In genomic region chr17:34934031-34934430, GRCm38 (mm10) we compare ENCODE assay signal across 11 mouse cellular contexts. TPM values are rescaled to one million over a fixed set of nuclear protein-coding genes. Genes with fewer than 3 reads are reported as not detected.
DNase-seq lines count a peak whose midpoint lies in the region; ATAC-seq and TF ChIP-seq lines count a peak whose summit lies in the region.
"Had no signal": no experiment of that assay in that cellular context is flagged by ENCODE, and none has a peak within 500 bp of the region (broad histone marks: within the 10 kb centered on the region; RNA-seq: fewer than 3 reads in every experiment).

No protein-coding gene starts in this region.

- no peak for TF ChIP-seq CTCF in intestine, postnatal 0 days (IDR thresholded peaks at IDR 0.05; ENCODE audit: low read depth)

- H3K27me3 ChIP-seq in lung, embryonic 15.5 days: no peaks in the 10 kb centered on the region
- no peaks in the 10 kb centered on the region for H3K27me3 ChIP-seq in intestine, postnatal 0 days (replicated peaks; ENCODE audit: control insufficient read depth, insufficient read depth, low read length)
- H3K27me3 ChIP-seq in liver, embryonic 13.5 days: no peaks in the 10 kb centered on the region
- H3K27me3 ChIP-seq: neural tube, embryonic 13.5 days had no signal

- H3K4me2 ChIP-seq in lung, embryonic 15.5 days: peak overlapping the region; percentile 1; the same call in 1 of the 2 replicates
- H3K4me2 ChIP-seq in intestine, postnatal 0 days (replicated peaks; ENCODE audit: low read depth): peak overlapping the region; percentile 95
- H3K4me2 ChIP-seq in liver, embryonic 13.5 days: peak overlapping the region; percentile 12; the same call in 1 of the 2 replicates
- H3K4me2 ChIP-seq: neural tube, embryonic 13.5 days had no signal

- no peaks in the 10 kb centered on the region for H3K36me3 ChIP-seq in lung, embryonic 15.5 days
- H3K36me3 ChIP-seq in intestine, postnatal 0 days (ENCODE audit: control insufficient read depth, insufficient read depth): peaks cover 31% of the 10 kb centered on the region
- H3K36me3 ChIP-seq in liver, embryonic 13.5 days: peaks cover 6% of the 10 kb centered on the region; the same call in 1 of the 2 replicates

- 74% methylated on average over 24 of the region's 24 CpGs for WGBS in lung, embryonic 15.5 days
- WGBS in intestine, postnatal 0 days: 62% methylated on average over 24 of the region's 24 CpGs
- 79% methylated on average over 24 of the region's 24 CpGs for WGBS in liver, embryonic 13.5 days (ENCODE audit: insufficient replicate concordance)

- H3K4me1 ChIP-seq in lung, embryonic 15.5 days: peaks cover 8% of the 10 kb centered on the region
- H3K4me1 ChIP-seq in intestine, postnatal 0 days (replicated peaks; ENCODE audit: control insufficient read depth, insufficient read depth, low read length): no peaks in the 10 kb centered on the region
- peaks cover 53% of the 10 kb centered on the region for H3K4me1 ChIP-seq in liver, embryonic 13.5 days (replicated peaks)

- H3K9me3 ChIP-seq in lung, embryonic 15.5 days: no peaks in the 10 kb centered on the region
- no peaks in the 10 kb centered on the region for H3K9me3 ChIP-seq in intestine, postnatal 0 days (ENCODE audit: control insufficient read depth)
- H3K9me3 ChIP-seq in liver, embryonic 13.5 days (replicated peaks): no peaks in the 10 kb centered on the region
- H3K9me3 ChIP-seq: neural tube, embryonic 13.5 days had no signal

- no peak for ATAC-seq in lung, embryonic 15.5 days (ENCODE audit: borderline replicate concordance, extremely low read depth, low FRiP score, low TSS enrichment)
- ATAC-seq in intestine, postnatal 0 days: no peak
- ATAC-seq in liver, embryonic 13.5 days (ENCODE audit: low read depth): no peak

- H3K4me3 ChIP-seq in lung, embryonic 15.5 days: no peak overlapping the region
- peak overlapping the region; percentile 23 for H3K4me3 ChIP-seq in intestine, postnatal 0 days (ENCODE audit: low read depth, low read length)
- H3K4me3 ChIP-seq in liver, embryonic 13.5 days (replicated peaks): no peak overlapping the region
- H3K4me3 ChIP-seq: neural tube, embryonic 13.5 days had no signal

- DNase-seq in embryo, embryonic 10 days (ENCODE audit: low spot score): peak; percentile 20
- no peak for DNase-seq in embryo, embryonic 10.5 days (ENCODE audit: low spot score)
- no peak for DNase-seq in lung, adult 18-20 months
- no peak for DNase-seq in liver, embryonic 13.5 days
- DNase-seq in adrenal gland, postnatal 10 days: no peak
- no peak for DNase-seq in thymus, postnatal 0 days (ENCODE audit: low spot score)

- no peak overlapping the region for H3K27ac ChIP-seq in lung, embryonic 15.5 days
- H3K27ac ChIP-seq in intestine, postnatal 0 days (ENCODE audit: low read depth, low read length): no peak overlapping the region
- no peak overlapping the region for H3K27ac ChIP-seq in liver, embryonic 13.5 days
- H3K27ac ChIP-seq: neural tube, embryonic 13.5 days had no signal

- H3K9ac ChIP-seq in lung, embryonic 15.5 days: no peak overlapping the region
- peak overlapping the region; percentile 2; the same call in 1 of the 2 replicates for H3K9ac ChIP-seq in intestine, postnatal 0 days (ENCODE audit: low read depth, low read length)
- H3K9ac ChIP-seq in liver, embryonic 13.5 days: no peak overlapping the region
- H3K9ac ChIP-seq: neural tube, embryonic 13.5 days had no signal

RNA-seq across cellular contexts. Expression of gene Neu1, which starts 3.0 kb away (rescaled TPM):
- 17.3 and 17.9 TPM in 2 replicates for polyA plus RNA-seq in lung, embryonic 15.5 days (2015; fragmentation: Nextera tagmentation; extraction: Ambion mirVana)
- 522 and 580 TPM in 2 replicates for polyA plus RNA-seq in intestine, postnatal 0 days (2015; fragmentation: Nextera tagmentation; extraction: Ambion mirVana)
- polyA plus RNA-seq in liver, embryonic 13.5 days (2015; fragmentation: Nextera tagmentation; extraction: Ambion mirVana): 14.2 and 15.2 TPM in 2 replicates
- total RNA-seq in adrenal gland, postnatal 10 days (2021): 10 to 100 TPM; 18.6 to 24.2 TPM
- polyA plus RNA-seq in thymus, postnatal 0 days (2015; fragmentation: Nextera tagmentation; extraction: Ambion mirVana): 25.7 and 28.2 TPM in 2 replicates

RNA-seq across cellular contexts. Expression of gene Slc44a4, which starts 19.8 kb away (rescaled TPM):
- polyA plus RNA-seq in lung, embryonic 15.5 days (2015; fragmentation: Nextera tagmentation; extraction: Ambion mirVana): 0.94 and 1.5 TPM in 2 replicates
- 119 and 128 TPM in 2 replicates for polyA plus RNA-seq in intestine, postnatal 0 days (2015; fragmentation: Nextera tagmentation; extraction: Ambion mirVana)
- 1.5 TPM in 2 replicates for polyA plus RNA-seq in liver, embryonic 13.5 days (2015; fragmentation: Nextera tagmentation; extraction: Ambion mirVana)
- total RNA-seq in adrenal gland, postnatal 10 days (2021): 1 to 10 TPM in 1 of 2 experiments, under 1 TPM in 1; 1.00 to 1.2 TPM
- polyA plus RNA-seq in thymus, postnatal 0 days (2015; fragmentation: Nextera tagmentation; extraction: Ambion mirVana): 0.57 and 0.81 TPM in 2 replicates
- total RNA-seq: gastrocnemius, postnatal 4 days had no signal
- polyA plus RNA-seq: neural tube, embryonic 13.5 days had no signal

RNA-seq across cellular contexts. Expression of gene Hspa1b, which starts 25.0 kb away (rescaled TPM):
- 0.15 and 0.26 TPM in 2 replicates for polyA plus RNA-seq in lung, embryonic 15.5 days (2015; fragmentation: Nextera tagmentation; extraction: Ambion mirVana)
- 0.64 and 1.1 TPM in 2 replicates for polyA plus RNA-seq in intestine, postnatal 0 days (2015; fragmentation: Nextera tagmentation; extraction: Ambion mirVana)
- polyA plus RNA-seq in liver, embryonic 13.5 days (2015; fragmentation: Nextera tagmentation; extraction: Ambion mirVana): 0.07 and 0.15 TPM in 2 replicates
- 10 to 100 TPM; 16.4 to 32.9 TPM for total RNA-seq in adrenal gland, postnatal 10 days (2021)
- 0.72 and 0.83 TPM in 2 replicates for polyA plus RNA-seq in thymus, postnatal 0 days (2015; fragmentation: Nextera tagmentation; extraction: Ambion mirVana)

RNA-seq across cellular contexts. Expression of gene Gm20481, which starts 35.7 kb away (rescaled TPM):
- not detected in 2 replicates for polyA plus RNA-seq in lung, embryonic 15.5 days (2015; fragmentation: Nextera tagmentation; extraction: Ambion mirVana)
- 0.43 TPM in 1 of 2 replicates, not detected in the other for polyA plus RNA-seq in intestine, postnatal 0 days (2015; fragmentation: Nextera tagmentation; extraction: Ambion mirVana)
- not detected in 2 replicates for polyA plus RNA-seq in liver, embryonic 13.5 days (2015; fragmentation: Nextera tagmentation; extraction: Ambion mirVana)
- not detected for total RNA-seq in adrenal gland, postnatal 10 days (2021)
- polyA plus RNA-seq in thymus, postnatal 0 days (2015; fragmentation: Nextera tagmentation; extraction: Ambion mirVana): not detected in 2 replicates
- total RNA-seq: gastrocnemius, postnatal 4 days; layer of hippocampus, postnatal 10 days had no signal
- polyA plus RNA-seq: neural tube, embryonic 13.5 days had no signal

RNA-seq across cellular contexts. Expression of gene Ehmt2, which starts 35.8 kb away (rescaled TPM):
- polyA plus RNA-seq in lung, embryonic 15.5 days (2015; fragmentation: Nextera tagmentation; extraction: Ambion mirVana): 64.9 and 69.9 TPM in 2 replicates
- polyA plus RNA-seq in intestine, postnatal 0 days (2015; fragmentation: Nextera tagmentation; extraction: Ambion mirVana): 35.8 and 40.3 TPM in 2 replicates
- 16.8 and 17.7 TPM in 2 replicates for polyA plus RNA-seq in liver, embryonic 13.5 days (2015; fragmentation: Nextera tagmentation; extraction: Ambion mirVana)
- total RNA-seq in adrenal gland, postnatal 10 days (2021): 100 to 1,000 TPM; 113 to 137 TPM
- 38.6 and 47.9 TPM in 2 replicates for polyA plus RNA-seq in thymus, postnatal 0 days (2015; fragmentation: Nextera tagmentation; extraction: Ambion mirVana)

Comparison
In these comparisons a context has a peak if more than half of its experiments do, and no peak if none do; other contexts are left out.
1. H3K4me2 ChIP-seq: peak in every context shown above with its lines; median percentile 95 in intestine, postnatal 0 days; 12 in liver, embryonic 13.5 days; 1 in lung, embryonic 15.5 days.
2. RNA of gene Neu1, which starts 3.0 kb away (polyA plus RNA-seq): 522 to 580 TPM in intestine, postnatal 0 days; 25.7 to 28.2 TPM in thymus, postnatal 0 days, 17.3 to 17.9 TPM in lung, embryonic 15.5 days and 14.2 to 15.2 TPM in liver, embryonic 13.5 days; every median in the first group is over 10 times any median in the second.
3. RNA of gene Slc44a4, which starts 19.8 kb away (polyA plus RNA-seq): 119 to 128 TPM in intestine, postnatal 0 days; 0.94 to 1.5 TPM in lung, embryonic 15.5 days, 1.5 TPM in liver, embryonic 13.5 days and 0.57 to 0.81 TPM in thymus, postnatal 0 days; every median in the first group is over 10 times any median in the second.